Mouse (Mus musculus): Measurements from ENCODE around the gene Spock2. TPM values are rescaled to one million over a fixed set of nuclear protein-coding genes. Genes with fewer than 3 reads are reported as not detected.

Spock2 gene
- 3.6 and 4.1 TPM in 2 replicates for polyA plus RNA-seq (2015; fragmentation: Nextera tagmentation; extraction: Ambion mirVana)

DNA sequence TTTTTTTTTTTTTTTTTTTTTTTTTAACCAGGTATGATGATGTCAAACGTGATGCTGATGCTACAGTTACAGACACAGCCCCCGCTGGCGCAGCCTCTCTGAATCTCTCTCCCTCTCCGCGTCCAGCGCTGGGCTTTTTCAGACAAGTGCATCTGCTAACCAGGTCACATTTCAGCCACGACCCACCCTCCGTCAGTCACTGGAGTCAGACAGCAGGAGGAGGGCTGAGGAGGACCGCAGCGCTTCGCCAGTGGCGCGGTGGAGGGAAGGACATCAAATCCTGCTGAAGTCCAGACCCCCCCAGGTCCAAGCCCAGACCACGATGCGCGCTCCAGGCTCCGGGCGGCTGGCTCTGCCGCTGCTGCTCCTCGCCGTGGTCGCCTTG, at the start of gene Spock2:
Gene Spock2, plus strand, starts transcription at position 74 of the 385 bp plus-strand sequence.
- H3K9me3 ChIP-seq (ENCODE audit: control insufficient read depth, low read length) = no peaks in the 10 kb centered on the region
- H3K4me1 ChIP-seq (replicated peaks; ENCODE audit: control insufficient read depth, insufficient read depth) = 0 out of 2 replicates have a peak, but pooled peaks cover 5% of the 10 kb centered on the region
- H3K9ac ChIP-seq (ENCODE audit: low read length) = peak within 1 kb of the TSS; percentile 71
- H3K27ac ChIP-seq (replicated peaks) = peak within 1 kb of the TSS; percentile 45; the same call in 1 of the 2 replicates
- no peaks in the 10 kb centered on the region for H3K27me3 ChIP-seq (ENCODE audit: control insufficient read depth, insufficient read depth, low read length)
- ATAC-seq (ENCODE audit: low FRiP score, low TSS enrichment) (peak; percentile 31), DNase-seq (ENCODE audit: low spot score) (peak; percentile 42)
- H3K36me3 ChIP-seq (ENCODE audit: control insufficient read depth, insufficient read depth, low read length) = no peaks in the 10 kb centered on the region
- WGBS = 1% methylated on average over 22 of the region's 22 CpGs
- H3K4me2 ChIP-seq (replicated peaks; ENCODE audit: low read depth) = peak within 1 kb of the TSS; percentile 97
- peak within 1 kb of the TSS; percentile 56 for H3K4me3 ChIP-seq (ENCODE audit: low read depth, low read length)
- no peak for TF ChIP-seq CTCF (IDR thresholded peaks at IDR 0.05; ENCODE audit: low read depth)
- no peak for TF ChIP-seq EP300 (optimal IDR thresholded peaks at IDR 0.05)

DNA sequence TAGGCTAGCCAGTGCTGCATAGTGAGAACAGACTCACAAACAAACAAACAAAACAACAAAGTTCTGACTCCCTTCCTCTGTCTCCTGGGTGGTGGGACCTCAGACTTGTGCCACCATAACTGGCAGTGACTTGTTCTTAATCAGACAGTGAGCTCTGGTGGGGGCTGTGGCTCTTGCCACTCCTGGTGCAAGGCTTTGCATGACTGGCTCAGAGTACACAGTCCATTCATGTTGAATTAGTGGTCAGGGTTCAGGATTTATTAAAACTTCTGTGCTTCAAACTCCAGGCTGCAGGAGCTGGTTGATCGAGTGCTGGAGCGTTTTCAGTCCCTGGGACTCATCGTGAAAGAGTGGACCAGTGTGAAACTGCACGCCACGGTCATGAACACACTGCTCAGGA, 43.8 kb upstream of the Spock2 start:
- TF ChIP-seq CTCF (IDR thresholded peaks at IDR 0.05; ENCODE audit: low read depth) = no peak
- no peak for TF ChIP-seq EP300 (optimal IDR thresholded peaks at IDR 0.05)
- WGBS = 90% methylated on average over 5 of the region's 5 CpGs
- DNase-seq (ENCODE audit: low spot score) (no peak), ATAC-seq (ENCODE audit: low FRiP score, low TSS enrichment) (no peak)
- Histone ChIP-seq H3K9me3 (ENCODE audit: control insufficient read depth, low read length) (no peaks in the 10 kb centered on the region), H3K4me3 (ENCODE audit: low read depth, low read length) (no peak overlapping the region), H3K27ac (replicated peaks) (no peak overlapping the region), H3K36me3 (ENCODE audit: control insufficient read depth, insufficient read depth, low read length) (peaks cover 2% of the 10 kb centered on the region; the same call in 1 of the 2 replicates), H3K27me3 (ENCODE audit: control insufficient read depth, insufficient read depth, low read length) (no peaks in the 10 kb centered on the region), H3K4me1 (replicated peaks; ENCODE audit: control insufficient read depth, insufficient read depth) (no peaks in the 10 kb centered on the region), H3K4me2 (replicated peaks; ENCODE audit: low read depth) (no peak overlapping the region), H3K9ac (ENCODE audit: low read length) (no peak overlapping the region)

DNA sequence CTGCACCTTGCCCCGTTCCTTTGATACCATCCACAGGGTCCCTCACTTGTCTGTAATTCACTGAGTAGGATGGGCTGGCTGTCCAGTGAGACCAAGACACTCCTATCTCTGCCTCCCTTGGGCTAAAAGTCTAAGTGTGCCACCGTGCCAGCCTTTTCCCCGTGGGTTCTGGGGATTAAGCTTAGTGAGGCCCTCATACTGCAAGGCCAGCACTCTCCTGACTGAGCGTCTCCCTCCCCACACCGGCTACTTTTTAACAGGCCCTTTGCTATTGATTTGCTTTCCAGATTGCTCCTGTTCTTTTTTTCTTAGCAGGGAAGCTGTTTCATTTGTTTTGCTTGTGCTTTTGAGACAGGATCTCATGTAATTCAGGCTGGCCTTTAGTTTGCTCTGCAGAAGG, 43.1 kb upstream of the Spock2 start:
- H3K4me1 ChIP-seq (replicated peaks; ENCODE audit: control insufficient read depth, insufficient read depth) = no peaks in the 10 kb centered on the region
- 41% methylated on average over 5 of the region's 5 CpGs for WGBS
- no peak for ATAC-seq (ENCODE audit: low FRiP score, low TSS enrichment)

DNA sequence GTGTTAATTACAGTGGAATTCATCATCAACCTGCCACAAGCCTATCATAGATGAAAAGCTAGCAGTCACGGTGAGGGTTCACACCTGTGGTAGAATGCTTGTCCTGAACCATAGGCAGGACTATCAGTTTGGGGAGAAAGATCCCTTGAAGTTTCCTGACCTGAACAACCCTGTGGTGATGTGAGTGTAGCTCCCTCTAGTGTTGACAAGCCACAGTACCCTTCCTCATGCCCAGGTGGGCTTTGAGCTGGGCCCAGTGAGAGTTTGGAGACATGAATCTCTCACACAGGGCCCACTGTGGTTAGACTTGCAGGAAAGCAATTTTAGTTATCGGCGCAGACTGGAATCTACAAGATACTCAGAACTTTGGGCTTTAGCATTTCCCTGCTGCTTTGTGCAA, 39.5 kb upstream of the Spock2 start:
- Histone ChIP-seq H3K27me3 (ENCODE audit: control insufficient read depth, insufficient read depth, low read length) (no peaks in the 10 kb centered on the region), H3K4me3 (ENCODE audit: low read depth, low read length) (no peak overlapping the region), H3K36me3 (ENCODE audit: control insufficient read depth, insufficient read depth, low read length) (peaks cover 2% of the 10 kb centered on the region; the same call in 1 of the 2 replicates), H3K9ac (ENCODE audit: low read length) (no peak overlapping the region), H3K27ac (replicated peaks) (no peak overlapping the region), H3K4me2 (replicated peaks; ENCODE audit: low read depth) (no peak overlapping the region), H3K9me3 (ENCODE audit: control insufficient read depth, low read length) (no peaks in the 10 kb centered on the region), H3K4me1 (replicated peaks; ENCODE audit: control insufficient read depth, insufficient read depth) (no peaks in the 10 kb centered on the region)
- WGBS = 72% methylated on average over 3 of the region's 3 CpGs
- peak; percentile 29 for DNase-seq (ENCODE audit: low spot score)
- TF ChIP-seq EP300 (optimal IDR thresholded peaks at IDR 0.05) (no peak), CTCF (IDR thresholded peaks at IDR 0.05; ENCODE audit: low read depth) (peak; percentile 80)
- ATAC-seq (ENCODE audit: low FRiP score, low TSS enrichment) = 0 out of 2 replicates have a peak, but pooled peaks have one; percentile 42

More for the DNA sequence above, 43.1 kb upstream of the Spock2 start:
- Histone ChIP-seq H3K9me3 (ENCODE audit: control insufficient read depth, low read length) (no peaks in the 10 kb centered on the region), H3K27me3 (ENCODE audit: control insufficient read depth, insufficient read depth, low read length) (no peaks in the 10 kb centered on the region), H3K4me3 (ENCODE audit: low read depth, low read length) (no peak overlapping the region), H3K36me3 (ENCODE audit: control insufficient read depth, insufficient read depth, low read length) (peaks cover 2% of the 10 kb centered on the region; the same call in 1 of the 2 replicates), H3K27ac (replicated peaks) (no peak overlapping the region), H3K4me2 (replicated peaks; ENCODE audit: low read depth) (no peak overlapping the region), H3K9ac (ENCODE audit: low read length) (no peak overlapping the region)
- TF ChIP-seq EP300 (optimal IDR thresholded peaks at IDR 0.05) (no peak), CTCF (IDR thresholded peaks at IDR 0.05; ENCODE audit: low read depth) (no peak)
- no peak for DNase-seq (ENCODE audit: low spot score)

DNA sequence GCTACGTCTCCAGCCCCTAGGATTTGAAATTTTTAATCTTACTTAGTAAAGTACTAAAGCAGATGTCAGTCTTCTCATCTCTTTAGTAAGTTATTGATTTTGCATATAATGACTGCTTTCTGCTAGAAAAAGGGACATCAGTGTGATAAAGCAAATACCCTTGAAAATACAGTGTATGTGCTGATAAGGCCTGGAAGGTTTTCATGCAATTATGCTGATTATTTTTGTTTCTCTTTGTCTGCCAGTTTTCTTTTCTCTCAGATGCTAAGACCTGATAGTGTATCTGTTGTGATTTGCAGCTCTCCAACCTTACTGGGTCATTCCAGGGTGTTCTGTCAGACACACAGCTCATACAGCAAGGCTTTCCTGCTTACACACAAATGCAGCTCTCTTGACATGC, 30.9 kb upstream of the Spock2 start:
- Histone ChIP-seq H3K9me3 (ENCODE audit: control insufficient read depth, low read length) (no peaks in the 10 kb centered on the region), H3K27me3 (ENCODE audit: control insufficient read depth, insufficient read depth, low read length) (no peaks in the 10 kb centered on the region), H3K36me3 (ENCODE audit: control insufficient read depth, insufficient read depth, low read length) (no peaks in the 10 kb centered on the region), H3K4me3 (ENCODE audit: low read depth, low read length) (no peak overlapping the region), H3K9ac (ENCODE audit: low read length) (no peak overlapping the region), H3K27ac (replicated peaks) (no peak overlapping the region), H3K4me2 (replicated peaks; ENCODE audit: low read depth) (no peak overlapping the region), H3K4me1 (replicated peaks; ENCODE audit: control insufficient read depth, insufficient read depth) (no peaks in the 10 kb centered on the region)
- DNase-seq (ENCODE audit: low spot score) = no peak
- ATAC-seq (ENCODE audit: low FRiP score, low TSS enrichment) = no peak
- WGBS = 91% methylated on average over 1 of the region's 1 CpGs
- TF ChIP-seq EP300 (optimal IDR thresholded peaks at IDR 0.05) (no peak), CTCF (IDR thresholded peaks at IDR 0.05; ENCODE audit: low read depth) (no peak)

DNA sequence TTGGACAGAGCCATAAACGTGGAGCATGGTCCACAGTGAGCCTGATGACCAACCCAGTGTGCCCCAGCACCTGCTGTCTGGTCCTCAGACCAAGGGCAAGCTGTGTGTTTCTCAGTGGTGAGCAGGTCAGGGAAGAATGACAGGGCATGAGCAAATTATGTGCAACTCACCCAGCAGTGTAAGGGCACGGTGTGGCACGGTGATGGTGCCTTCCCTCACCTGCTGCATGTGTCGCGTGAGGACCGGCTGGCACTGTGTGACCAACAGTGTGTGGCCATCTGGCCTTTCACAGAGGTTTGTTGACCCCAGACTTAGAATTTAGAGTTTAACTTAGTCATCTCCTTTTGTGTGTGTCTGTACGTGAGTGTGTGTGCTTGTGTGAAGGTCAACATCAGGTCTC, 28.8 kb upstream of the Spock2 start:
- WGBS = 86% methylated on average over 7 of the region's 7 CpGs
- Histone ChIP-seq H3K4me2 (replicated peaks; ENCODE audit: low read depth) (no peak overlapping the region), H3K27ac (replicated peaks) (no peak overlapping the region), H3K9ac (ENCODE audit: low read length) (no peak overlapping the region), H3K4me3 (ENCODE audit: low read depth, low read length) (no peak overlapping the region), H3K36me3 (ENCODE audit: control insufficient read depth, insufficient read depth, low read length) (no peaks in the 10 kb centered on the region), H3K9me3 (ENCODE audit: control insufficient read depth, low read length) (no peaks in the 10 kb centered on the region), H3K4me1 (replicated peaks; ENCODE audit: control insufficient read depth, insufficient read depth) (0 out of 2 replicates have a peak, but pooled peaks cover 5% of the 10 kb centered on the region), H3K27me3 (ENCODE audit: control insufficient read depth, insufficient read depth, low read length) (no peaks in the 10 kb centered on the region)
- TF ChIP-seq CTCF (IDR thresholded peaks at IDR 0.05; ENCODE audit: low read depth) (no peak), EP300 (optimal IDR thresholded peaks at IDR 0.05) (no peak)
- ATAC-seq (ENCODE audit: low FRiP score, low TSS enrichment) = no peak
- DNase-seq (ENCODE audit: low spot score) = no peak

Data from stomach, postnatal 0 days (tissue).